Mouse (Mus musculus): Measurements from ENCODE around the gene Sprr4.
"Not testable (repeated sequence)": the region's sequence is repeated elsewhere in the genome, so short reads cannot be mapped to it uniquely, and the experiment has no call there.

Gene Sprr4

DNA sequence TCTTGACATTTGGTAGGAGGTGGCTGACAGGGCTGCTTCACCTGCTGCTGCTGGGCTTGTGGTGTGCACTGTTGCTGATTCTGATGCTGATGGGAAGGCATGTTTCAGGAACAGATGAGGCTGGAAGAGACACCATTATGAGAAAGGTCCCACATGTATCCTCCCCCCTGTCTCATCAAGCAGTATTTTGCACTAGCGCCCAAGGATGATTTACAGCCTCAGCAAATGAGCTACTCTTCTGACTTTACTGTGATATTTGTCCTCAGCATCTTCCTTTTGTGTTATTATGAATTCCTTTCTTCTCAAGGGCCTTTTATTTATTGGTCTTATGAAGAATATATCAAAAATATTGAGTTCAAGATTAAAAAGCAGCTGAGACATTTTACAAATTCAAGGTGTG, at the start of gene Sprr4:
Gene Sprr4 (minus strand): TSS at position 101 of the 400 bp plus-strand sequence.
- no peak for DNase-seq (ENCODE audit: low spot score)

DNA sequence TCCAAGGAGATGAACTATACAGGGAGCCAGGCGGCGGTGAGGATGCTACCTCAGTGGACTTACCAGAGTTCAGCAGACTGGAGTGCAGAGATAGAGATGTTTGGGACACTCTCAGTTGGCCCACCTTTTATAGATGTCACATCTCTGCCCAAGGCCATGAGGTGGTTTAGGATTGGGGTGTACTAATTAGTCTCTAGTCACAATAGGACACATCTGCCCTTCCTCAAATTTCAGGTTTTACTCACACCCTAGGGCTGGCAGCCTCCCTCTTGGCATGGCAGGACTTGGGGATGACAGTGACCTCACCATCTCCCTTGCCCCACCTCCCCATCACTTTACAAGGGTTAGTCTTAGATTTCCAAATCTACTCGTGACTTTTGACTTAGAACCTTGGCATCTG, 34.1 kb upstream of the Sprr4 start, which contains the start of gene 2310046K23Rik:
Gene 2310046K23Rik (minus strand): TSS at position 101 of the 400 bp plus-strand sequence.
- DNase-seq (ENCODE audit: low spot score) = no peak

DNA sequence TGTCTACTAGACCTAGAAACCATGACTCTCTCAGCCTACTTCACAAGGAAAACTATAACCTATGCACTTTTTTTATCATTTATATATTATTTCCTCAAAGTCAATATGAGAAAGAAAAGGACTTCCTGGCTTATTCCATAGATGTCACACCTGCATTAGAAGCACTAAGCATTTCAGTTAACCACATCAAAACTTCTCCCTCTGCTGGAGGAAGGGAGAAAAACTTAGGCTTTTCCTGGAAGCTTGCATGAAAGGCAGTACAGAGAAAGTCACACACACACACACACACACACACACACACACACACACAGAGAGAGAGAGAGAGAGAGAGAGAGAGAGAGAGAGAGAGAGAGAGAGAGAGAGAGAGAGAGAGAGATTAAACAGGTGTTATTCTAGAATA, 12.0 kb upstream of the Sprr4 start:
- DNase-seq (ENCODE audit: low spot score) = no peak

DNA sequence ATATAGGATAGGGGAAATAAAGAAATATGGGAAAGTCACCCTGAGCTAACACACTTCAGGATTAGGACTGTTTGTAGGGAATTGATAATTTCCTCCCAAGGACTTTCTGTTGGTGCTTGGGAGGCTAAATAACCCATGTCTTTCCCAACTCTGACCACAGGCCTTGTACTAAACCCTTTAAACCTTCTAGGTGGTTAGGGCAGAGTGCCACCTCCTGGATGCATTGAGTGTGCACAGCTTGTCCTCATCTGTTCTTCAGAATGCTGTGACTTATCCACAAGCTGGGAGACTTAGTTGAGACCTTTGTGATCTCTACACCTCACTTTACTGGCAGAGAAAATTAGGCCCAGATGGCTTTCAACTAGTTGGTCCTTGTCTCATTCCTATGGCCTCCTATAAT, 10.5 kb upstream of the Sprr4 start:
- no peak for DNase-seq (ENCODE audit: low spot score)

DNA sequence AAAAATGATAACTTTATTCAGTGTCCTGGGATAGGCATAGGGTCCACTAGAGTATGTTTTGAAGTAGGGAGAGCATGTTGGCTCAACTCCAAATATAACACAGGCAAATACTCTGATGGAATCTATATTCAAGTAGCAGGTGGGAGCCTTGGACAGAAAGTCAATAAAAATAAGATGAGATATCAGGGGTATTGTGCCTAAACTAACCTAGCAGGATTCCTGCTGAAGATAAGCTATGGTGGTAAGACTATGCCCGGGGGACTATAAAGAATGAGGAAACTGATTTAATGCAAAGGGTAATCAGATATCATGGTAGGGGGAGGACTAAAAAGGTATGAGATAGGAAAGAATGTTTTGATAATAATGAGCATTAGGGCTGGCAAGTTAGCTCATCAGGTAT, 7.9 kb upstream of the Sprr4 start:
- DNase-seq (ENCODE audit: low spot score) = no peak

DNA sequence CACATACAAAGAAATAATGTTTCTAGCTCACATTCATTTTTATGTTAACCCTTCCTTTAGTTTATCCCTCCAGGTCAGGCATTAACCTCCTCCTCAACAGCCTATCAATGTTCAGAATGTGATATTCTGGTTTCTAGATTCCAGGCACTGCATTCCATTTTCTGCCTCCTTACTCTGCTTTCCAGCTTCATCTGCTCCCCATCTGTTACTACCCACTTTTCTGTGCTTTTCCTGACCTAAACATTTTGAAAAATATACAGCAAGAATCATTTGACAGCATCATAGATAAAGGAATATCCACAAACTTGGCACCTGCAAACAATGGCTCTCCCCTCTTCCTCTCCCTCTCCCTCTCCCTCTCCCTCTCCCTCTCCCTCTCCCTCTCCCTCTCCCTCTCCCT, 3.2 kb upstream of the Sprr4 start:
- no peak for DNase-seq (ENCODE audit: low spot score)

DNA sequence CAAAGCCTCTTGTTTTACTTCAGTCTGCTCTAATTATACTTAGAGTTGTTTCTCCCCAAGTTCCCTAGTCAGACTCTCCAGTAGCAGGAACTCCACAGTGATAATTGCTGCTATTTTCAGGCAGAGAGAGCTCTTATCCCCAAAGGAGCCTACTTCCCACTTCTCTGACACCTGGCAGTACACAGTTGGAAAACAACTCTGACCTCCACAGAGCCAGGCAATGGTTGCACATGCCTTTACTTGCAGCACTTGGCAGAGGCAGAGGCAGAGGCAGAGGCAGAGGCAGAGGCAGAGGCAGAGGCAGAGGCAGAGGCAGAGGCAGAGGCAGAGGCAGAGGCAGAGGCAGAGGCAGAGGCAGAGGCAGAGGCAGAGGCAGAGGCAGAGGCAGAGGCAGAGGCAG, 10.0 kb downstream of the Sprr4 start:
- not testable (repeated sequence) for DNase-seq (ENCODE audit: low spot score)

DNA sequence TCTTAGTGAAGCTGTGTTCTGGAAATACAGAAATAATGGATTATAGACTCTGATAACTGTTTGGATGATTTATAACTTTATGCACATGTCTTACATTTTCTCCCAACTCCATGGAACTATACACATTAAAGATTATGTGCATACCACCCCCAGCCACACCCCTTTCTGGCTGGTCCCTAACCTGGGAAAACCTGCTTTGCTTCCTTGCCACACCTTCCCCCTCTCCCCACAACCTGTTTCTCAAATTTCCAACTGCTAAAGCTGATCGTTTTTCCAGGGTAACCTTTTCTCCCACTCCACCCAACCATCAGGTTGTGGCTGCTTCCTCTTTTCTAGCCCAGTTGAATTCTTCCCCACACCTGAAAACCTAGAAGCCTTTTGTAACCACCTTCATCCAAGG, 14.0 kb downstream of the Sprr4 start:
- no peak for DNase-seq (ENCODE audit: low spot score)

DNA sequence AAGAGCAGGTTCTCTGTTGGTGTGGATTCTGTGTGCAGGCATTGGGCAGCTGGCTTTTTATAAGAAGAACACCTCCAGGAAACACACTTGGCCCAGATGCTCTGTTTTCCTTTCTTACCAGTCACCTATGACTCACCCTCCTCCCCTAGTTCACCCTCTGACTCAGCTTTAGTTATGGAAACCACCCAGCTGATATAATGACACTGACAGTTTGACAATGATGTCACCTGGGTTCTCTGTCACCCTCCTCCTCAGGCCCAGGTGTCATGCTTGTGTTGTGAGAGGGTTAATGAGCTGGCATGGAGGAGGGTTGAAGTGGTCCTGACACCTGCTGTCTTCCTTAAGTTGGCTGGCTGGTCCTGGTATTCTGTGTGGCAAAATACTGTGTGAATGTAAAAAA, 14.4 kb downstream of the Sprr4 start, which contains the start of gene Sprr1a:
Gene Sprr1a (minus strand): TSS at position 33 of the 400 bp plus-strand sequence.
- DNase-seq (ENCODE audit: low spot score) = no peak

DNA sequence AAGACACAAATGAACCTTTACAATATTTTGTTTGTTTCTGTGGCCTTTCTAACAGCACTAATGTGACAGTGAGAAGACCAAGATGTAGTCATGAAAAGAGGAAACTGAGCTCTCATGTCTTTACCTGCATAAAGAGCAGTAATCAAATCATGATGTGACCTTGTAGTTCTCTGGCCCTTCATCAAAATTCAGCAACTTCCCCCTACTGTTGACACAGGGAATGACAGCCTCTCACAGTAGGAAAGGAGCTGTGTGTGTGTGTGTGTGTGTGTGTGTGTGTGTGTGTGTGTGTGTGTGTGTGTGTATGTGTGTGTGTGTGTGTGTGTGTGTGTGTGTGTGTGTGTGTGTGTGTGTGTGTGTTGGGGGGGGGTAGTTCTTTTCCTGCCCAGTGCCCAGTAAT, 19.0 kb downstream of the Sprr4 start:
- DNase-seq (ENCODE audit: low spot score) = not testable (repeated sequence)

DNA sequence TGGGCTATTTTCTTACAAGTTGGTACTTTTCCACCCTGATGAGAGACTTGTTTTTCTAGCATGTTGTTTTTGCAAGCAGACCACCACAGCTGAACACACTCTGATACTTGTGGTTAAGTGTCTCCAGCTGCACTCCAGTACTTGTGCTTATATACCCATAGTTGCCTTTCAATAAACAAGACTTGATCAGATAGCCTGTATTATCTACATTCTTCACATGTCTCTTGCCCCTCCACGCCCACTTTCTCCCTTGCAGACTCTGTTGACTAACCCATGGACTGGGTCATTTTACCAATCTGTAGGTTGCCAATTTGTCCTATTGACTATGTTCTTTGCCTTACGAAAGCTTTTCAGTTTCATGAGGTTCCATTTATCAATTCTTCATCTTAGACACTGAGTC, 30.2 kb downstream of the Sprr4 start:
- no peak for DNase-seq (ENCODE audit: low spot score)

DNA sequence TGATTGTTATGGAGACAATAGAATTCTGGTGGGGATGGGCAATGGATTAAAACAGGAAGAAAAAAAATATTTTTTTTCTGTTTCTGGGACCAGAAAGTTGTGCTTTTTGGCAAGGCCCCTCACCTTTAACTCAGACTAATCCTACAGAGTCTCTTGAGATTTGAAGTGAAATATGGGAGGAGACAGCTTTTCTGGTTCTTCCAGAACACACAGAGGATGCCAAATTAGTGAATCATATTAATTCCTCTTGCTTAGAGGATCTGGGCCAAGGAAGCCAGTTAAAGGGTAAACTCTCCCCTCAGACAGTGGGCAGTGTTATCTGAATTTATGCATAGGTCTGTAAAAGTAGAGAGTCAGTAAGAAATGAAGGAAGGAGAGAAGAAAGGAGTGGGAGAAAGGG, 32.9 kb downstream of the Sprr4 start:
- DNase-seq (ENCODE audit: low spot score) = no peak

DNA sequence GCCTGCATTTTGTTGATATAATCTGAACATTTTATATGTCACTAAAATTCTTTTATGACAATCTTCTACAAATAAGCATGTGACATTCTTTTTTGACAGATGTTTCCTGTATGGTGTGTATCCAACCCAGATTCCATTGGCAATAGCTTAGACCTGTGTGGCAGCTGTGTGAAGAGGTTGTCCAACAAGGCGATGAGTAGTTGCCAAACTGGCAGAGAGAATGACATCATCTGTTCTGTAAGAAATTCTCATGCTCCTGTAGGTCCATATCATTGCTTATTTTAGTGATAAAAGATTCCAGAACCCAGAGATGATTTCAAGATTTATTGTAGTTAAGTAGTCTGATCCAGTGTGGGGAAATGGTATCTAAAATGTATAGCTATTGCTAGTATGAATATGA, 33.7 kb downstream of the Sprr4 start:
- DNase-seq (ENCODE audit: low spot score) = no peak

DNA sequence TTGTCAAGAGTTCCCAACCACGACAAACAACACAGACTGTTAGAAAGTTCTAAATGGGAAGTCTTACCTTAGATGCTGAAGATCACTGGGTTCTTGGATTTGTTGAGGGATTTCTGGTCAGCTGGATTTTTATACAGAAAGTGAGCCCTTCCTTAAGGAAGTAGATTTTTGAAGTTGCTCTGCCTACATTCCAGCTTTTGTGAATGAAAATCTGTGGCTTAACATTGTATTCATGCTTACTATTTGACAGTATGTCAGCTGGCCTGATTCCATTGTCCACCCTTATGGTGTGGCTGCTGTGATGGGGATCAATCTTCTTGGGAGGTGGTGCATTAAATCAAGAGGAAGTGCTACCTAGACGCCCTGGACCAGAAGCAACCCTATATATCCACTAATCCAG, 41.7 kb downstream of the Sprr4 start, which contains the start of gene Sprr3:
Gene Sprr3 (minus strand): TSS at position 101 of the 400 bp plus-strand sequence.
- DNase-seq (ENCODE audit: low spot score) = no peak

DNA sequence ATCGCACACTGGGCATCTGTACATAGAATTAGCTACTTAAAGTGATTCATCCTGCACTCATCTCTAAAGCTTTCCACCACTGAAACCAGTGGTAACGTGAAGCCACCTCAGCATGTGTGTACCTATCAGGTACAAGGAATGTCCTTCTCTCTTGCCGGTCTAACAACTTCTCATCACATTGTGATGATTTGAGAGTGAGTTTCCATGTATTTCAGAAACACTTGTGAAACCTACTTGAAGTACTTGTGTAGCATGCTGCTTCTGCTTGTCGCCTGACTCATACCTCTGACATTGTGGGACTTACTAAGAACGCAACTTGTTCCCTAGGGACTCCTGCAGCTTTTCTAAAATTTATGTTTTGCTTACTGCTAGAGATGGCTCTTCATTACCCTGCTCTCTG, 45.1 kb downstream of the Sprr4 start:
- no peak for DNase-seq (ENCODE audit: low spot score)
